Mouse (Mus musculus): ENCODE measurements around the gene Cutc. TPM values are rescaled to one million over a fixed set of nuclear protein-coding genes. Genes with fewer than 3 reads are reported as not detected.

Cutc gene
- polyA plus RNA-seq (2015; fragmentation: Nextera tagmentation; extraction: Ambion mirVana) = 14.9 and 23.3 TPM in 2 replicates

GRCm38 (mm10) chr19:43752489-43753225, at the start of gene Cutc, which contains the start of gene Cox15:
Gene Cutc, plus strand, starts transcription at chr19:43752996.
Gene Cox15, minus strand, starts transcription at chr19:43753000.

GRCm38 (mm10) chr19:43781980-43782379, 29.2 kb downstream of the Cutc start, which contains the start of gene Abcc2:
Gene Abcc2, plus strand, starts transcription at chr19:43782192.

Other genes starting within 250 kb of the Cutc start
- gene Got1, start 228.4 kb upstream of the Cutc start, polyA plus RNA-seq (2015; fragmentation: Nextera tagmentation; extraction: Ambion mirVana) = 40.1 and 72.9 TPM in 2 replicates
- gene Nkx2-3, start 140.7 kb upstream of the Cutc start, polyA plus RNA-seq (2015; fragmentation: Nextera tagmentation; extraction: Ambion mirVana) = 0.12 TPM in 1 of 2 replicates, not detected in the other
- gene Slc25a28, start 78.1 kb upstream of the Cutc start, polyA plus RNA-seq (2015; fragmentation: Nextera tagmentation; extraction: Ambion mirVana) = 21.6 and 33.2 TPM in 2 replicates
- 5.9 and 9.6 TPM in 2 replicates for gene Entpd7, start 63.3 kb upstream of the Cutc start, polyA plus RNA-seq (2015; fragmentation: Nextera tagmentation; extraction: Ambion mirVana)
- gene Cox15, start within 50 bp of the Cutc start, polyA plus RNA-seq (2015; fragmentation: Nextera tagmentation; extraction: Ambion mirVana) = 5.6 and 11.9 TPM in 2 replicates
- gene Abcc2, start 29.2 kb downstream of the Cutc start, polyA plus RNA-seq (2015; fragmentation: Nextera tagmentation; extraction: Ambion mirVana) = 0.81 and 1.7 TPM in 2 replicates
- 8.0 and 9.1 TPM in 2 replicates for gene Dnmbp, start 187.2 kb downstream of the Cutc start, polyA plus RNA-seq (2015; fragmentation: Nextera tagmentation; extraction: Ambion mirVana)
- 3.7 TPM in 2 replicates for gene Cpn1, start 233.6 kb downstream of the Cutc start, polyA plus RNA-seq (2015; fragmentation: Nextera tagmentation; extraction: Ambion mirVana)